Mouse (Mus musculus): Measurements from ENCODE around the gene Zfp292.

- TF ChIP-seq POLR2A (IDR thresholded peaks at IDR 0.05; ENCODE audit: extremely low read depth, insufficient read depth, low read length) (no peak), CTCF (IDR thresholded peaks at IDR 0.05; ENCODE audit: low read depth, low read length) (peak; percentile 72)
These were observed 22.6 kb upstream of the Zfp292 start for GRCm38 (mm10) chr4:34905396-34905795.
